Mouse (Mus musculus) lung, embryonic 16.5 days (tissue): Measurements from ENCODE around the gene Gm21870. TPM values are rescaled to one million over a fixed set of nuclear protein-coding genes. Genes with fewer than 3 reads are reported as not detected.
"Not testable (repeated sequence)": the region's sequence is repeated elsewhere in the genome, so short reads cannot be mapped to it uniquely, and the experiment has no call there.

Experiments
- ATAC-seq: fragments of 200-750 bp; cut with Nextera tagmentation; 2 replicates; pipeline ENCODE4 v1.8.0; 2017; ENCODE audit warnings: low read depth, mild to moderate bottlenecking, moderate library complexity
- H3K27ac ChIP-seq: fragments of 300-500 bp; sonication (generic); 2 replicates; pipeline ENCODE4 v1.5.1; 2014; ENCODE audit warnings: mild to moderate bottlenecking, control low read depth, low read length
- H3K27me3 ChIP-seq: fragments of 300-500 bp; sonication (generic); 2 replicates; pipeline ENCODE4 v1.6.1; 2014; ENCODE audit warnings: low read depth, low read length, mixed read lengths; ENCODE audit not compliant: control insufficient read depth, insufficient read depth
- H3K36me3 ChIP-seq: fragments of 300-500 bp; sonication (generic); 2 replicates; pipeline ENCODE4 v1.6.1; 2014; ENCODE audit warnings: low read length; ENCODE audit not compliant: control insufficient read depth, insufficient read depth
- H3K4me1 ChIP-seq: fragments of 300-500 bp; sonication (generic); replicated peaks from 2 replicates; pipeline ENCODE4 v1.6.1; 2014; ENCODE audit warnings: low read length, mixed read lengths; ENCODE audit not compliant: control insufficient read depth, insufficient read depth
- H3K4me2 ChIP-seq: fragments of 300-500 bp; sonication (generic); 2 replicates; pipeline ENCODE4 v1.6.1; 2014; ENCODE audit warnings: low read depth, low read length, control low read depth
- H3K4me3 ChIP-seq: fragments of 300-500 bp; sonication (generic); 2 replicates; pipeline ENCODE4 v1.5.1; 2014; ENCODE audit warnings: mild to moderate bottlenecking, low read length, control low read depth
- H3K9ac ChIP-seq: fragments of 300-500 bp; sonication (generic); 2 replicates; pipeline ENCODE4 v1.6.1; 2014; ENCODE audit warnings: low read length, control low read depth
- H3K9me3 ChIP-seq: fragments of 300-500 bp; sonication (generic); 2 replicates; pipeline ENCODE4 v1.6.1; 2016; ENCODE audit warnings: low read length; ENCODE audit not compliant: control insufficient read depth
- WGBS: fragments of 180-500 bp; shearing (Covaris S2); extraction: QIAGEN DNeasy Blood & Tissue Kit; methylation state at CpG from one replicate; pipeline ENCODE4 v1.1.7; 2014; 5-methylcytosine and 5-hydroxymethylcytosine counted together
- polyA plus RNA-seq: library from polyadenylated mRNA; unstranded; fragments of >200 nt; fragmentation: Nextera tagmentation; extraction: Ambion mirVana; gene quantifications from 2 replicates; pipeline ENCODE4 v1.2.1, GENCODE M21; 2015

Gm21870 gene
- polyA plus RNA-seq, result not detected in 2 replicates

- ATAC-seq, H3K4me2 ChIP-seq, H3K27me3 ChIP-seq, H3K9ac ChIP-seq, H3K36me3 ChIP-seq, H3K27ac ChIP-seq, H3K9me3 ChIP-seq, H3K4me3 ChIP-seq, H3K4me1 ChIP-seq: not testable (repeated sequence)
Measured at GRCm38 (mm10) chrX:33986716-33987115, at the start of gene Gm21870. Gene Gm21870 (minus strand): TSS chrX:33986816.

GRCm38 (mm10) chrX:33956440-33956839, 30.2 kb downstream of the Gm21870 start, which contains the start of gene Btbd35f6:
Gene Btbd35f6 (minus strand): TSS chrX:33956540.
- not testable (repeated sequence) for H3K4me2 ChIP-seq, H3K9ac ChIP-seq, H3K36me3 ChIP-seq, H3K27ac ChIP-seq, H3K4me1 ChIP-seq, H3K4me3 ChIP-seq, H3K9me3 ChIP-seq, ATAC-seq, H3K27me3 ChIP-seq
- no CpG with 5 or more reads among the region's 4 CpGs for WGBS

Other genes starting within 250 kb of the Gm21870 start
- gene Btbd35f6, start 30.3 kb downstream of the Gm21870 start, polyA plus RNA-seq, result not detected in 2 replicates
- gene Btbd35f9, start 174.7 kb upstream of the Gm21870 start, polyA plus RNA-seq, result not detected in 2 replicates